Mouse (Mus musculus) spleen, adult 12 weeks (tissue): ENCODE measurements around the gene Srd5a3.
"Not testable (repeated sequence)": the region's sequence is repeated elsewhere in the genome, so short reads cannot be mapped to it uniquely, and the experiment has no call there.

Experiments used
- DNase-seq: peaks from one replicate; pipeline ENCODE4 v3.0.0; 2022; ENCODE audit warnings: low spot score

The Srd5a3 gene

GRCm38 (mm10) chr5:76139808-76140729, at the start of gene Srd5a3:
Srd5a3 (plus strand) TSS chr5:76140271.
- DNase-seq, result peak; percentile 94

GRCm38 (mm10) chr5:76103809-76104208, 36.3 kb upstream of the Srd5a3 start:
- DNase-seq, result not testable (repeated sequence)

GRCm38 (mm10) chr5:76107306-76107705, 32.8 kb upstream of the Srd5a3 start:
- no peak for DNase-seq

GRCm38 (mm10) chr5:76108496-76108895, 31.6 kb upstream of the Srd5a3 start:
- DNase-seq, result no peak

GRCm38 (mm10) chr5:76111173-76111572, 28.9 kb upstream of the Srd5a3 start:
- no peak for DNase-seq

DNA sequence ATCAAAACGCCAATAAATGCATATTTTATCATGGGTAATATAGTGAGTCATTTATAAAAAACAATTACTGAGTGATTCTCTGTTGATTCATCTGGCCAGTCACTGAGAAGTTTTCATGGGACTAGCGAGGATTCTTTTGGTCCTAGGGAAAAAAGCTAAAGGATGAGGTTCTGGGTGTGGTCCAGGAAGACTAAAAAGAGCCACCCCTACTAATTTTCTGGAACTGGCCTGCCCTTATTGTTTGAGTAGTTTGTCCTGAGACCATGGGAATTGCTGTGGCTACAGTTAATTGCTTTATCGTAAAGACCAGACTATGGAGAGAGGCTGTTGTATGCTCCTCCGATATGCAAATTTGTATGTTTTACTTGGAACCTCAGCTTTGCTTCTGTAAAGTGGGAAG, 28.1 kb upstream of the Srd5a3 start:
- no peak for DNase-seq

DNA sequence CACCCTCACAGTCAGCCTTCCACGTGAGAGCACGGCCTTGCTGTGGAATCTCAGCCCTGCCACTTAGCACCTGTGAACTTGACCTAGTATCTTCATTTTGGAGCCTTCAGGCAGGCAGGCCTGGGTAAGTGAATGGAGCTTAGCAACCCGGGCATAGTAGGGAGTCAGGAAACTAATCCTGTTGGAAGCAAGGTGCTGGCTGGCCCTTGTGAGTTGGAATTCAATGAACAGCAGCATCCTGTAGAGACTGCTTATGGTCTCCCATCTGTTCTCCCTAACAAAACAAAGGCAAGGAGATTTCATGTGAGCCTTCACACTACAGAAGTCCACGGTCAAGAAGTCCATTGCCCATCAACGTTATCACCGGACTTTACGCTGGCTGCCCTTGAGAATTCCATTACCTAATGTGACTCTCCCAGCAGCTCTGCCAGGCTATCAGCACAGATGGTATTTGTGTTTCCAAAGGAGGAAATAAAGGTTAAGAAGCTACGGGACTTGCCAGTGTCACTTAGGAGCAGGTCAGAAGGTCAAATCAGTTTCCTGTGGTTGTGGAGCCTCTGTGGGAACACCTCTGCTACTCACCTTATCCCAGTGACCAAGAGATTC, 24.5 kb upstream of the Srd5a3 start:
- no peak for DNase-seq

DNA sequence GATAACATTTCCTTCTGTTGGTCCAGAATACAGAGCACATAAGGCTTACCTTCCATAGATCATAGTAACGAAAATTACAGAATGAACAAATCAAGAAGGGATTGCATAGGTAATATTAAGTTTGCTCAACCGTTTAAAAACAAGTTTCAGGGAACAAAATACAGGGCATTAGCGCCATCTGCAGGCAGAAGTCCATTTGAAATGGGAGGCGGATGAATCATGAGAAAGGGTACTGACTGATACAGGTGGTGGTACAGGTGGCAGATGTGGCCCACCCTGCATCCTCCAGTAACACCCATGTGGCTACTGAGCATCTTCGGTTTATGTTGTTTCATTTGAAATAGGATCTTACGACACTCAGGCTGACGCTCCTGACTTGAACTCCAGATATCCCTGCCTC, 21.6 kb upstream of the Srd5a3 start:
- DNase-seq, result no peak

- no peak for DNase-seq
Measured at GRCm38 (mm10) chr5:76120634-76121033, 19.4 kb upstream of the Srd5a3 start.

GRCm38 (mm10) chr5:76127584-76128316, 12.3 kb upstream of the Srd5a3 start:
- no peak for DNase-seq

GRCm38 (mm10) chr5:76130292-76130691, 9.8 kb upstream of the Srd5a3 start:
- DNase-seq, result no peak

DNA sequence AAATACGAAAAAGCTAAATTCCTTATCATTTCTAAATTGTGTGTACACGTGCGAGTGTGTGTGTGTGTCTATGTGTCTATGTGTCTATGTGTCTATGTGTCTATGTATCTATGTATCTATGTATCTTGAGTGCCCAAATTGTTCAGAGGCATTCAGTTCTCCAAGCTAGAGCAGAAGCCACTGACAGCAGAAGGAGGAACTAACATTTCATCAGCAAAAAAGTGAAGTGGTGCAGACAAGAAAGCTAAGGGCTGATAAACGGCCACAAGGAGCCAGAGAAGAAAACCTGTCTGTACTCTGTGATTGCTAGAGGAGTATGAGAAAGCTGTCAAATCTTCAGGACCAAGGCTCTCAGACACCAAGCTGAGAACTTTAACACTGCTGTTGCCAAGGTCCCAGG, 8.1 kb upstream of the Srd5a3 start:
- no peak for DNase-seq

DNA sequence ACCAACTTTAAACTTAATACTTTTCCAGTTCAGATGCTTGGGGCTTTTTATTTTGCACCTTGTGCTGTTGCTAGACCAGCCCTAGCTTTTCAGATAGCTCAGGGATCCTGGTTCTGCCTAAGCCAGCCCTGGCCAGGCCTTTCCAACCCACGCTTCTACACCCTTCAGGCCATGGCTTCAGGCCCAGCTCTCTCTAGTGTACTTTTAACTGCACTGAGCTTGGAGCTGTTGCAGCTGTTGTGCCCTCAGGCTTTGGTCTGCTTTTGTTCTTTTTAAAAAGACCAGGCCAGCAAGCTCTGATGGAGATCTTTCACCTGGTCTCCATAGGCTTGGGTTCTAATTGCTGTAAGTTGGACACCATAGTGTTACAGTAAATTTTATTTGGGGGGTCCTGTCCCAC, 4.4 kb upstream of the Srd5a3 start:
- no peak for DNase-seq

GRCm38 (mm10) chr5:76136271-76136670, 3.8 kb upstream of the Srd5a3 start:
- DNase-seq, result no peak

DNA sequence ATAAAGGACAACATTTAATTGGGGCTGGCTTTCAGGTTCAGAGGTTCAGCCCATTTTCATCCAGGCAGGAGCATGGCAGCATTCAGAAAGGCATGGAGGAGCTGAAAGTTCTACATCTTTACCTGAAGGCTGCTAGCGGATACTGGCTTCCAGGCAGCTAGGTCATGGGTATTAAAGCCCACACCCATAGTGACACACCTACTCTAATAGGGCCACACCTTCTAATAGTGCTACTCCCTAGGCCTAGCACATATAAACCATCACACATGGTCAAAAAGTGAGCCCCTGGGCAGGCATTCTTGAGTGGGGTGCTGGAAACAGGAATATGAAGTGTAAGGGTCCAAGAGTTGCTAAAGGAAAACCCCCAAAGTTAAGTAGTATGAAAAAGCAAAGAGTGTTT, 2.5 kb upstream of the Srd5a3 start:
- DNase-seq, result no peak

DNA sequence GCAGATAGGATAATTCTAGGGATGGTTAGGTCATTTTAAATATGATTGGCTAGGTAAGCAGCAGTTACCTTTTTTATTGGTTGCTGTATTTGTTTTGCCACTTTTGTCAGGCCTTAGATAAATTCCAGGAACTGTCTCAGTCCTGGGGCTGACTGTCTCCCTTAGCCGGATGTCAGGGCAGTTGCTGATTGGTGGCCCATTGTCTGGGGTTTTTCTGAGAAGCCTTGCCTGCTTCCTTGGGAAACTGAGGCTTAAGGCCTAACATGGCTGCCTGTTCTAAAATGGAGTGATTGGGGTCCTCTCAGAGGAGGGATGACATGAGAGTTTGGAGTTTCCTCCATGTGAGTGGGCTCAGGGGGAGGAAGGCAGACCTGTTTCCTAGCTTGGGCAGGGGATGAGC, 2.0 kb upstream of the Srd5a3 start:
- DNase-seq, result no peak

GRCm38 (mm10) chr5:76138512-76138911, 1.6 kb upstream of the Srd5a3 start:
- DNase-seq, result no peak

DNA sequence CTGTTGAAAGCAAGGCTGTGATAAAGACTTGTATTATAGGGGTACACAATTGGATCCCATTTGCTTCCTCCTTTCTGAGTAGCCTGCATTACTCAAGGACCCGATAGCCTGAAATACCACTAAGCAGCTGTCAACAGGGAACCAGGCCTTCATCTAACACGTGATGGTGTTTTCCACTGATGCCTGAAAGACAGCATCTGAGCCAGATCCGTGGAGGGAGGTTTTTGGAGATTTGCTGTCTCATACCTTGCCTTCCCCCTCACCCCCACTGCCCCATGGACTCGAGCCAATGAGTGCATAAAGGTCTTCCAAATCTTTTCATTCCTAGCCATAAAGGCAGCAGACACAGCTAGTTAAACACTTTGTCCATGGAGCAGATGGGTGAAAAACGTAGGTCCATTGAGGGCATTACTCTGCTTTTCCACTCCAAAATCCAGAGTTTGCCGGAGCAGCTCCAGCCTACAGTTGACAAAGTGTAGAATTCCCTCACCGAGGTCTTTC, 850 bp upstream of the Srd5a3 start:
- no peak for DNase-seq

DNA sequence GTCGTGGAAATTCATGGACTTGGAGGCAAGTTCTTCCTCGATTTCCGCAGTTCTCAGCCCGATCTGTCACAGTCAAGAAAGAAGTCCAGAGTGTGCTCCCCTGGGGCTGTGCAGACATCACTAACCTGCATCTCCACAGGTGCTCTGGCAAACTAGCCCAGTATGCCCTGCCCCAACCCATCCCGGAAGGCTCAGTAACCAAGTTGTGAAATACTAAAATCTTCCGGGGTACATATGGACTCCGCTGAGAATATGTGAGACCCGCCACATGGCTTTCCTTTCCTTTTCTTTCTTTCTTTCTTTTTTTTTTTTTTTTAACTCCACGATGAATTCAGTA, 627 bp downstream of the Srd5a3 start:
- DNase-seq, result no peak

GRCm38 (mm10) chr5:76143356-76143755, 3.3 kb downstream of the Srd5a3 start:
- DNase-seq, result no peak

- no peak for DNase-seq
Measured at GRCm38 (mm10) chr5:76146401-76146800, 6.3 kb downstream of the Srd5a3 start.

DNA sequence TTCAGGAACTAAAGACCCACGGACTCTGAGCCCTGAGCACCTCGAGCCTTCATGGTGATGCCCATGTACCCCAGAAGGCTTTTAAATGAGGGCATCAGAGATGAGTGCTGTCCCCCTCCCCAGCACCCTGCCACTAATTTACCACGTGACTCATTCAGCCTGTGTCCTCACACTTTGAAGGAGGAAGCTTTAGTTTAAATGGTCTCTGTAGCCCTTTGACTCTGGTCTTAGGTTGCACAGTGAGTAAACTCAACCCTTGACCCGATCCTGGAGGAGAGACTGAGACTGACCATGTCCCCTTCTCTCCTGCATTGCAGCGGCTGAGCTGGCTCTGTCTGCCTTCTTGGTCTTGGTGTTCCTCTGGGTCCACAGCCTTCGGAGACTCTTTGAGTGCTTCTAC, 9.4 kb downstream of the Srd5a3 start:
- DNase-seq, result no peak

DNA sequence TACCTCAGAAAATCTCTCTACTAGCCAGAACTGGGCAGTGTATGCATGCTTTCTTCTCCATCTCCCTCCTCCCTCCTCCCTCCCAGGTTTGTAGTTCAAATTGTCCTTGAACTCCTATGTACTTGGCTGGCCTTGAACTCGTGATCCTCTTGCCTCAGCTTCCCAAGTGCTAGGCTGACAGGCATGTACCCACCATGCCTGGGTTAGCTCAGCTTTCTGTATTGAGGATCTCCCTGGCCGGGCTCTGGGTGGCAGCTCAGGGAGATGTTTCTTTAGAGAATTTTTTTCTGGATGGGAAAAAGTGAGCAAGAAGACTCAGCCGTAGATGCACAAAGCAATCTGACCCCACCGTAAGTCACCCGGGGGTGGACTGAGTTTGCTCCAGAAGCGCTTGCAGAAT, 12.9 kb downstream of the Srd5a3 start:
- no peak for DNase-seq
